Mouse (Mus musculus) forebrain, postnatal 0 days (tissue): Measurements from ENCODE around the gene Hs3st1. TPM values are rescaled to one million over a fixed set of nuclear protein-coding genes. Genes with fewer than 3 reads are reported as not detected.

ENCODE experiments used
- ATAC-seq: fragments of 200-750 bp; cut with Nextera tagmentation; 2 replicates; pipeline ENCODE4 v1.8.0; 2017; ENCODE audit warnings: mild to moderate bottlenecking, moderate library complexity
- DNase-seq: peaks from one replicate; pipeline ENCODE4 v3.0.0-alpha.2; 2015
- H3K27ac ChIP-seq: fragments of 300-500 bp; sonication (generic); 2 replicates; pipeline ENCODE4 v1.5.1; 2014; ENCODE audit warnings: low read depth, mild to moderate bottlenecking, antibody characterized with exemption, low read length, moderate library complexity, mixed read lengths
- H3K27me3 ChIP-seq: fragments of 300-500 bp; sonication (generic); 2 replicates; pipeline ENCODE4 v1.6.1; 2014; ENCODE audit warnings: mild to moderate bottlenecking, low read length, mixed read lengths; ENCODE audit not compliant: insufficient read depth
- H3K36me3 ChIP-seq: fragments of 300-500 bp; sonication (generic); 2 replicates; pipeline ENCODE4 v1.6.1; 2014; ENCODE audit warnings: mild to moderate bottlenecking, moderate library complexity; ENCODE audit not compliant: insufficient read depth
- H3K4me1 ChIP-seq: fragments of 300-500 bp; sonication (generic); 2 replicates; pipeline ENCODE4 v1.6.1; 2014; ENCODE audit warnings: antibody characterized with exemption; ENCODE audit not compliant: insufficient read depth
- H3K4me2 ChIP-seq: fragments of 300-500 bp; sonication (generic); 2 replicates; pipeline ENCODE4 v1.6.1; 2014; ENCODE audit warnings: low read depth, mild to moderate bottlenecking, moderate library complexity
- H3K4me3 ChIP-seq: fragments of 300-500 bp; sonication (generic); 2 replicates; pipeline ENCODE4 v1.5.1; 2014; ENCODE audit warnings: low read depth, low read length, mixed read lengths
- H3K9ac ChIP-seq: fragments of 300-500 bp; sonication (generic); 2 replicates; pipeline ENCODE4 v1.6.1; 2014; ENCODE audit warnings: mild to moderate bottlenecking
- H3K9me3 ChIP-seq: fragments of 300-500 bp; sonication (generic); 2 replicates; pipeline ENCODE4 v1.6.1; 2016; ENCODE audit warnings: low read length
- CTCF ChIP-seq: sonication (generic); IDR thresholded peaks from 2 replicates; pipeline ENCODE4 v1.5.1; 2016; ENCODE audit warnings: antibody characterized with exemption, control low read depth, low read depth
- WGBS: fragments of 180-500 bp; shearing (Covaris S2); extraction: QIAGEN DNeasy Blood & Tissue Kit; methylation state at CpG from one replicate; pipeline ENCODE4 v1.1.7; 2014; 5-methylcytosine and 5-hydroxymethylcytosine counted together
- polyA plus RNA-seq: library from polyadenylated mRNA; unstranded; fragments of >200 nt; fragmentation: Nextera tagmentation; extraction: Ambion mirVana; gene quantifications from 2 replicates; pipeline ENCODE4 v1.2.1, GENCODE M21; 2015
- total RNA-seq: library from RNA; depleted of rRNA; stranded (reverse); fragments of >200 nt; gene quantifications from 2 replicates; pipeline ENCODE4 v1.2.3, GENCODE M21; 2014

Gene Hs3st1
- total and polyA plus RNA-seq, 2 experiments from 2014 or later: 36.7 to 41.9 TPM

- Histone ChIP-seq H3K4me1 (no peaks in the 10 kb centered on the region), H3K9ac (no peak overlapping the region), H3K4me2 (no peak overlapping the region), H3K9me3 (no peaks in the 10 kb centered on the region), H3K36me3 (no peaks in the 10 kb centered on the region), H3K4me3 (no peak overlapping the region), H3K27me3 (no peaks in the 10 kb centered on the region), H3K27ac (no peak overlapping the region)
- TF ChIP-seq CTCF: no peak
- DNase-seq (no peak), ATAC-seq (no peak)
- WGBS: 79% methylated on average over 5 of the region's 5 CpGs
These were observed 40.1 kb downstream of the Hs3st1 start for GRCm38 (mm10) chr5:39715193-39715592.

- Histone ChIP-seq H3K4me3 (no peak overlapping the region), H3K9ac (no peak overlapping the region), H3K4me1 (no peaks in the 10 kb centered on the region), H3K27me3 (no peaks in the 10 kb centered on the region), H3K36me3 (no peaks in the 10 kb centered on the region), H3K4me2 (no peak overlapping the region), H3K9me3 (no peaks in the 10 kb centered on the region), H3K27ac (no peak overlapping the region)
- WGBS: 72% methylated on average over 3 of the region's 3 CpGs
- TF ChIP-seq CTCF: no peak
- DNase-seq (no peak), ATAC-seq (no peak)
These were observed 49.7 kb downstream of the Hs3st1 start for GRCm38 (mm10) chr5:39705539-39705938.

- no peak for TF ChIP-seq CTCF
- H3K4me1 ChIP-seq: no peaks in the 10 kb centered on the region
- no peaks in the 10 kb centered on the region for H3K27me3 ChIP-seq
- no peak overlapping the region for H3K9ac ChIP-seq
- DNase-seq (no peak), ATAC-seq (no peak)
- WGBS: 97% methylated on average over 4 of the region's 4 CpGs
- H3K4me3 ChIP-seq: no peak overlapping the region
- no peaks in the 10 kb centered on the region for H3K9me3 ChIP-seq
- no peaks in the 10 kb centered on the region for H3K36me3 ChIP-seq
- no peak overlapping the region for H3K4me2 ChIP-seq
- H3K27ac ChIP-seq: no peak overlapping the region
These were observed 94.4 kb downstream of the Hs3st1 start for GRCm38 (mm10) chr5:39660826-39661225.

GRCm38 (mm10) chr5:39659417-39659816 is 95.9 kb downstream of the Hs3st1 start:
- H3K27ac ChIP-seq: no peak overlapping the region
- DNase-seq: no peak
- H3K4me3 ChIP-seq: no peak overlapping the region
- no peak overlapping the region for H3K4me2 ChIP-seq
- ATAC-seq: no peak
- no peak for TF ChIP-seq CTCF
- H3K9ac ChIP-seq: no peak overlapping the region
- WGBS: 26% methylated on average over 2 of the region's 2 CpGs
- H3K9me3 ChIP-seq: no peaks in the 10 kb centered on the region
- no peaks in the 10 kb centered on the region for H3K4me1 ChIP-seq
- no peaks in the 10 kb centered on the region for H3K27me3 ChIP-seq
- H3K36me3 ChIP-seq: no peaks in the 10 kb centered on the region

GRCm38 (mm10) chr5:39644827-39645380 is 110.4 kb downstream of the Hs3st1 start:
- peaks cover 8% of the 10 kb centered on the region; the same call in 1 of the 2 replicates for H3K4me1 ChIP-seq
- WGBS: under 1% methylated on average over 28 of the region's 28 CpGs
- peak overlapping the region; percentile 80 for H3K4me3 ChIP-seq
- peak overlapping the region; percentile 80 for H3K9ac ChIP-seq
- H3K4me2 ChIP-seq: peak overlapping the region; percentile 78
- no peaks in the 10 kb centered on the region for H3K27me3 ChIP-seq
- no peak for TF ChIP-seq CTCF
- no peaks in the 10 kb centered on the region for H3K36me3 ChIP-seq
- peak; percentile 61 for ATAC-seq
- H3K9me3 ChIP-seq: no peaks in the 10 kb centered on the region
- peak overlapping the region; percentile 72 for H3K27ac ChIP-seq
- peak; percentile 65 for DNase-seq

GRCm38 (mm10) chr5:39643924-39644826 is 111.1 kb downstream of the Hs3st1 start:
- peak overlapping the region; percentile 80 for H3K9ac ChIP-seq
- no peaks in the 10 kb centered on the region for H3K36me3 ChIP-seq
- H3K4me2 ChIP-seq: peak overlapping the region; percentile 78
- no peaks in the 10 kb centered on the region for H3K27me3 ChIP-seq
- no peaks in the 10 kb centered on the region for H3K9me3 ChIP-seq
- ATAC-seq: peak; percentile 97
- H3K27ac ChIP-seq: peak overlapping the region; percentile 72
- DNase-seq: peak; percentile 91
- WGBS: under 1% methylated on average over 56 of the region's 56 CpGs
- peak overlapping the region; percentile 80 for H3K4me3 ChIP-seq
- peaks cover 11% of the 10 kb centered on the region; the same call in 1 of the 2 replicates for H3K4me1 ChIP-seq
- TF ChIP-seq CTCF: peak; percentile 74
